ENCODE assay signal across 14 mouse cellular contexts in the genomic region with DNA sequence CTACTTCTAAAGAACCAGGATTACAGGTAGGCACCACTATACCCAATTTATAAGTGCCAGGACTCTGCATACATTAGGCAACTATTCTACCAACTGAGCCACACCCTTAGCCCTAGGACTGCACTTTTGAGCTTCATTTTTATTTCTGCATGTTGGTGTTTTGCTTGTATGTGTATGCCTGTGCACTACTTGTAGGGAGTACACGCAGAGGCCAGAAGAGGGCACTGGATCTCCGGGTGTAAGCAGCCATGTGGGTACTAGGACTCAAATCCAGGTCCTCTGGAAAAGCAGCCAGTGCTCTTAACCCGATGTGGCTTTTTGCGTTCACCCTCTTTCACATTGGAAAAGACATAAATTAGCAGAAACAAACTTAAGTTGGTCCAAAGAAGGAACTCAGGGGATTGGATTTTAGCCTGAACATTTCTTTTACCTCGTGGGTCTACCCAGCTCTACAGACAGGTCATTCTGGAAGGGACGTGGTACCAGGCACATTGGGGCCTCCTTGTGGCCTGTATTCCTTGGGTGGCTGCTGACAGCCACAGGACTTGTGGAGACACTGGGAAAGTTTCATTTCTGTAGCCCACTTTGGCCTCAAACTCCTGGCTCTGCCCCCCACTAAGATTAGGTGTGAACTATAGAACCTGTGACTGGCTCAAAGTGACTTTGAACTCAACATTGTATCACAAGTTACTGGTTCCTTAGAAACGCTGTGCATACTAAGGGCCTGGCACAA. TPM values are rescaled to one million over a fixed set of nuclear protein-coding genes. Genes with fewer than 3 reads are reported as not detected.
DNase-seq lines count a peak whose midpoint lies in the region; ATAC-seq and TF ChIP-seq lines count a peak whose summit lies in the region.
"Had no signal": no experiment of that assay in that cellular context is flagged by ENCODE, and none has a peak within 500 bp of the region (broad histone marks: within the 10 kb centered on the region; RNA-seq: fewer than 3 reads in every experiment).

No protein-coding gene starts in this region.

- H3K4me1 ChIP-seq in liver, adult 2 months (ENCODE audit: control insufficient read depth, insufficient read depth, low read length), result no peaks in the 10 kb centered on the region
- no peaks in the 10 kb centered on the region for H3K4me1 ChIP-seq in liver, embryonic 11.5 days (replicated peaks; ENCODE audit: control insufficient read depth, insufficient read depth, low read length)
- peaks cover 0 to 10% of the 10 kb centered on the region in 2 experiments; a peak in 2 of 4 replicates for H3K4me1 ChIP-seq in ES-E14 (ENCODE audit: control insufficient read depth in 2 of 2, insufficient read depth in 2 of 2, low read length in 2 of 2, poor library complexity in 1 of 2)
- H3K4me1 ChIP-seq: forebrain, embryonic 13.5 days; hindbrain, embryonic 12.5 days had no signal

- no peak overlapping the region for H3K4me3 ChIP-seq in liver, adult 2 months (ENCODE audit: insufficient read depth, low read depth, low read length)
- no peak overlapping the region for H3K4me3 ChIP-seq in liver, embryonic 11.5 days (ENCODE audit: low read depth, low read length)
- H3K4me3 ChIP-seq in ES-E14 (ENCODE audit: insufficient read depth in 1 of 2, low read depth in 1 of 2, low read length in 2 of 2, poor library complexity in 1 of 2, severe bottlenecking in 1 of 2), result no peak overlapping the region
- H3K4me3 ChIP-seq in gastrocnemius, adult 2 months, result no peak overlapping the region
- H3K4me3 ChIP-seq: forebrain, embryonic 13.5 days; hindbrain, embryonic 12.5 days; limb, embryonic 12.5 days had no signal

- in situ Hi-C loops in ES-E14 (cut with MboI; ENCODE audit: low sequenced_read_pairs in 2 of 2, unreplicated experiment in 2 of 2), result no loop called here

- WGBS in liver, adult 2 months, result 86% methylated on average over 7 of the region's 7 CpGs
- 71% methylated on average over 7 of the region's 7 CpGs for WGBS in liver, embryonic 11.5 days

- H3K79me2 ChIP-seq in liver, adult 2 months (ENCODE audit: control insufficient read depth, insufficient read depth, low read length), result no peaks in the 10 kb centered on the region

- H3K9ac ChIP-seq in liver, adult 2 months (ENCODE audit: low read depth, low read length), result no peak overlapping the region
- no peak overlapping the region for H3K9ac ChIP-seq in liver, embryonic 11.5 days (ENCODE audit: low read depth, low read length)
- H3K9ac ChIP-seq in ES-E14 (ENCODE audit: insufficient read depth, low read depth, low read length, poor library complexity, severe bottlenecking), result no peak overlapping the region
- H3K9ac ChIP-seq: forebrain, embryonic 13.5 days; hindbrain, embryonic 12.5 days; limb, embryonic 12.5 days had no signal

- no peak for ATAC-seq in CD4-positive, CD25-positive, alpha-beta regulatory T cell, adult 4 months
- no peak for ATAC-seq in liver, embryonic 11.5 days (replicated peaks; ENCODE audit: low FRiP score)
- ATAC-seq: forebrain, embryonic 13.5 days had no signal

- no peaks in the 10 kb centered on the region for H3K9me3 ChIP-seq in liver, embryonic 11.5 days (ENCODE audit: control insufficient read depth, low read length)
- H3K9me3 ChIP-seq in ES-E14 (ENCODE audit: control insufficient read depth, insufficient read depth, low read depth, low read length), result no peaks in the 10 kb centered on the region
- H3K9me3 ChIP-seq: forebrain, embryonic 13.5 days; hindbrain, embryonic 12.5 days had no signal

- TF ChIP-seq CTCF in liver, adult 2 months (IDR thresholded peaks at IDR 0.05; ENCODE audit: low read depth, low read length), result peak; percentile 37; the same call in 1 of the 2 replicates
- no peak for TF ChIP-seq CTCF in gastrocnemius, adult 2 months (IDR thresholded peaks at IDR 0.05)

- H3K4me2 ChIP-seq in liver, embryonic 11.5 days, result no peak overlapping the region
- H3K4me2 ChIP-seq: forebrain, embryonic 13.5 days; hindbrain, embryonic 12.5 days; limb, embryonic 12.5 days; midbrain, embryonic 11.5 days had no signal

- no peaks in the 10 kb centered on the region for H3K27me3 ChIP-seq in liver, adult 2 months (ENCODE audit: control insufficient read depth, insufficient read depth, low read length)
- peaks cover 8% of the 10 kb centered on the region for H3K27me3 ChIP-seq in liver, embryonic 11.5 days (replicated peaks; ENCODE audit: control insufficient read depth, insufficient read depth, low read length)
- H3K27me3 ChIP-seq: forebrain, embryonic 13.5 days; hindbrain, embryonic 12.5 days had no signal

- no peaks in the 10 kb centered on the region for H3K36me3 ChIP-seq in liver, adult 2 months (ENCODE audit: control insufficient read depth, insufficient read depth, low read length)
- H3K36me3 ChIP-seq in liver, embryonic 11.5 days (ENCODE audit: control insufficient read depth, insufficient read depth, low read length), result no peaks in the 10 kb centered on the region
- H3K36me3 ChIP-seq in ES-E14 (ENCODE audit: control insufficient read depth, insufficient read depth, low read length, poor library complexity, severe bottlenecking), result no peaks in the 10 kb centered on the region
- H3K36me3 ChIP-seq: limb, embryonic 12.5 days had no signal

- TF ChIP-seq POLR2A in liver, adult 2 months (IDR thresholded peaks at IDR 0.05; ENCODE audit: extremely low read depth, insufficient read depth, low read length), result no peak

- H3K27ac ChIP-seq in liver, adult 2 months (replicated peaks; ENCODE audit: insufficient read depth, low read depth, low read length), result no peak overlapping the region
- no peak overlapping the region for H3K27ac ChIP-seq in liver, embryonic 11.5 days (ENCODE audit: low read depth, low read length)
- no peak overlapping the region for H3K27ac ChIP-seq in ES-E14 (ENCODE audit: insufficient read depth, low read depth, low read length, poor library complexity, severe bottlenecking)
- H3K27ac ChIP-seq in gastrocnemius, adult 2 months, result no peak overlapping the region
- H3K27ac ChIP-seq: forebrain, embryonic 13.5 days; hindbrain, embryonic 12.5 days; limb, embryonic 12.5 days had no signal

- DNase-seq in CD4-positive, CD25-positive, alpha-beta regulatory T cell, adult 2 months (ENCODE audit: low read depth, low spot score), result peak; percentile 34
- peak; percentile 34 for DNase-seq in liver, adult 2 months (ENCODE audit: extremely low read depth, low read depth, low spot score)
- no peak for DNase-seq in liver, embryonic 11.5 days (ENCODE audit: low spot score)
- no peak for DNase-seq in ES-E14 (ENCODE audit: low read depth, low spot score)
- DNase-seq in cerebellum, postnatal 36 days, result peak; percentile 58 to 71
- no peak for DNase-seq in gastrocnemius, adult 2 months
- no peak for DNase-seq in c-Kit-positive CD71-positive TER-119-positive erythroid progenitor cells, embryonic 14.5 days (ENCODE audit: low spot score)
- DNase-seq: embryo, embryonic 11 days had no signal

- intact Hi-C loops in gastrocnemius, adult 2 months (cut with DNase I), result loop anchor here (5.0 kb wide), 1 partner anchor 43 kb away; no protein-coding TSS in a partner anchor

TF ChIP-seq in ES-E14, 5 proteins besides CTCF, POLR2A, EP300 and RAD21:
- TF ChIP-seq ZC3H11A (IDR thresholded peaks at IDR 0.05; ENCODE audit: borderline replicate concordance, low read depth, low read length) (peak; percentile 12; the same call in 1 of the 2 replicates), ZNF384 (IDR thresholded peaks at IDR 0.05; ENCODE audit: low read depth, low read length) (no peak), MAFK (IDR thresholded peaks at IDR 0.05; ENCODE audit: insufficient read depth, low read depth, low read length) (no peak), HCFC1 (IDR thresholded peaks at IDR 0.05; ENCODE audit: borderline replicate concordance, insufficient read depth, low read length) (no peak), CHD2 (IDR thresholded peaks at IDR 0.05; ENCODE audit: low read depth, low read length) (no peak)
TF ChIP-seq in ES-E14: peak in this region for 1.

RNA-seq across cellular contexts. Expression of gene Apeh, which starts 45.7 kb away (rescaled TPM):
- 10 to 100 TPM; 52.2 to 70.5 TPM for polyA plus RNA-seq in CD4-positive, CD25-positive, alpha-beta regulatory T cell, adult 4 months (2017; shearing (Covaris generic))
- 53.3 and 54.3 TPM in 2 replicates for total RNA-seq in liver, adult 2 months (2014; rRNA removed)
- 89.0 and 116 TPM in 2 replicates for polyA plus RNA-seq in liver, adult 2 months (2012; rRNA removed)
- 159 and 167 TPM in 2 replicates for polyA plus RNA-seq in liver, embryonic 11.5 days (2014; fragmentation: Nextera tagmentation; extraction: Ambion mirVana)
- 37.3 and 56.1 TPM in 2 replicates for total RNA-seq in ES-E14 (2012; rRNA removed)
- 10 to 100 TPM; 30.6 to 33.4 TPM for total RNA-seq in gastrocnemius, adult 2 months (2021)

RNA-seq across cellular contexts. Expression of gene Bsn, which starts 50.1 kb away (rescaled TPM):
- polyA plus RNA-seq in CD4-positive, CD25-positive, alpha-beta regulatory T cell, adult 4 months (2017; shearing (Covaris generic)), result under 1 TPM; 0.10 to 0.23 TPM
- under 0.01 TPM in 2 replicates for total RNA-seq in liver, adult 2 months (2014; rRNA removed)
- polyA plus RNA-seq in liver, adult 2 months (2012; rRNA removed), result under 0.01 TPM in 1 of 2 replicates, not detected in the other
- polyA plus RNA-seq in liver, embryonic 11.5 days (2014; fragmentation: Nextera tagmentation; extraction: Ambion mirVana), result 5.2 and 5.7 TPM in 2 replicates
- 0.45 and 0.58 TPM in 2 replicates for total RNA-seq in ES-E14 (2012; rRNA removed)
- under 1 TPM in 1 of 2 experiments, not detected in 1; 0.03 TPM for total RNA-seq in gastrocnemius, adult 2 months (2021)

RNA-seq across cellular contexts. Expression of gene Rnf123, which starts 57.0 kb away (rescaled TPM):
- 10 to 100 TPM; 68.1 to 87.9 TPM for polyA plus RNA-seq in CD4-positive, CD25-positive, alpha-beta regulatory T cell, adult 4 months (2017; shearing (Covaris generic))
- 19.6 and 29.6 TPM in 2 replicates for total RNA-seq in liver, adult 2 months (2014; rRNA removed)
- 79.8 and 97.5 TPM in 2 replicates for polyA plus RNA-seq in liver, adult 2 months (2012; rRNA removed)
- 59.1 and 59.2 TPM in 2 replicates for polyA plus RNA-seq in liver, embryonic 11.5 days (2014; fragmentation: Nextera tagmentation; extraction: Ambion mirVana)
- total RNA-seq in ES-E14 (2012; rRNA removed), result 14.5 and 28.1 TPM in 2 replicates
- 100 to 1,000 TPM; 128 to 157 TPM for total RNA-seq in gastrocnemius, adult 2 months (2021)

RNA-seq across cellular contexts. Expression of gene Mst1, which starts 59.9 kb away (rescaled TPM):
- 1 to 10 TPM; 1.4 to 1.5 TPM for polyA plus RNA-seq in CD4-positive, CD25-positive, alpha-beta regulatory T cell, adult 4 months (2017; shearing (Covaris generic))
- 143 and 177 TPM in 2 replicates for total RNA-seq in liver, adult 2 months (2014; rRNA removed)
- polyA plus RNA-seq in liver, adult 2 months (2012; rRNA removed), result 203 and 264 TPM in 2 replicates
- 9.7 and 12.5 TPM in 2 replicates for polyA plus RNA-seq in liver, embryonic 11.5 days (2014; fragmentation: Nextera tagmentation; extraction: Ambion mirVana)
- total RNA-seq in ES-E14 (2012; rRNA removed), result 2.9 and 3.6 TPM in 2 replicates
- not detected for total RNA-seq in gastrocnemius, adult 2 months (2021)
- total RNA-seq: layer of hippocampus, adult 18-20 months had no signal
- polyA plus RNA-seq: forebrain, embryonic 13.5 days had no signal

Comparison
In these comparisons a context has a peak if more than half of its experiments do, and no peak if none do; other contexts are left out.
1. DNase-seq: peak in CD4-positive, CD25-positive, alpha-beta regulatory T cell, adult 2 months (single experiment), liver, adult 2 months (single experiment) and cerebellum, postnatal 36 days (2 of 2); none in liver, embryonic 11.5 days (single experiment), ES-E14 (single experiment), gastrocnemius, adult 2 months (single experiment) and c-Kit-positive CD71-positive TER-119-positive erythroid progenitor cells, embryonic 14.5 days (single experiment).